Mouse (Mus musculus) liver, embryonic 11.5 days (tissue): Measurements from ENCODE around the gene Spesp1. TPM values are rescaled to one million over a fixed set of nuclear protein-coding genes. Genes with fewer than 3 reads are reported as not detected.

ENCODE experiments used
- ATAC-seq: fragments of 200-750 bp; cut with Nextera tagmentation; replicated peaks from 2 replicates; pipeline ENCODE4 v1.8.0; 2017; ENCODE audit warnings: moderate number of reproducible peaks, mild to moderate bottlenecking, moderate TSS enrichment, moderate library complexity; ENCODE audit not compliant: low FRiP score
- DNase-seq: peaks from one replicate; pipeline ENCODE4 v3.0.0-alpha.2; 2017; ENCODE audit warnings: low spot score
- H3K27ac ChIP-seq: fragments of 300-500 bp; sonication (generic); 2 replicates; pipeline ENCODE4 v1.5.1; 2014; ENCODE audit warnings: mild to moderate bottlenecking, low read depth, low read length, control low read depth
- H3K27me3 ChIP-seq: fragments of 300-500 bp; sonication (generic); replicated peaks from 2 replicates; pipeline ENCODE4 v1.6.1; 2014; ENCODE audit warnings: low read length, mixed read lengths; ENCODE audit not compliant: control insufficient read depth, insufficient read depth
- H3K36me3 ChIP-seq: fragments of 300-500 bp; sonication (generic); 2 replicates; pipeline ENCODE4 v1.6.1; 2014; ENCODE audit warnings: mild to moderate bottlenecking, low read length, moderate library complexity, mixed read lengths; ENCODE audit not compliant: control insufficient read depth, insufficient read depth
- H3K4me1 ChIP-seq: fragments of 300-500 bp; sonication (generic); replicated peaks from 2 replicates; pipeline ENCODE4 v1.6.1; 2014; ENCODE audit warnings: low read length, mixed read lengths; ENCODE audit not compliant: control insufficient read depth, insufficient read depth
- H3K4me2 ChIP-seq: fragments of 300-500 bp; sonication (generic); 2 replicates; pipeline ENCODE4 v1.6.1; 2014; ENCODE audit warnings: mild to moderate bottlenecking, control low read depth, moderate library complexity
- H3K4me3 ChIP-seq: fragments of 300-500 bp; sonication (generic); 2 replicates; pipeline ENCODE4 v1.5.1; 2014; ENCODE audit warnings: low read depth, low read length, control low read depth
- H3K9ac ChIP-seq: fragments of 300-500 bp; sonication (generic); 2 replicates; pipeline ENCODE4 v1.6.1; 2014; ENCODE audit warnings: low read depth, low read length, control low read depth
- H3K9me3 ChIP-seq: fragments of 300-500 bp; sonication (generic); 2 replicates; pipeline ENCODE4 v1.6.1; 2016; ENCODE audit warnings: low read length, inconsistent platforms, mixed read lengths; ENCODE audit not compliant: control insufficient read depth
- WGBS: fragments of 180-500 bp; shearing (Covaris S2); extraction: QIAGEN DNeasy Blood & Tissue Kit; methylation state at CpG from one replicate; pipeline ENCODE4 v1.1.7; 2014; 5-methylcytosine and 5-hydroxymethylcytosine counted together
- microRNA-seq: library from miRNA; unstranded; fragments of <30 nt; microRNA quantifications from one replicate; pipeline ENCODE4, GENCODE M21; 2017; ENCODE audit warnings: borderline number of aligned reads
- polyA plus RNA-seq: library from polyadenylated mRNA; unstranded; fragments of >200 nt; fragmentation: Nextera tagmentation; extraction: Ambion mirVana; gene quantifications from 2 replicates; pipeline ENCODE4 v1.2.1, GENCODE M21; 2014

Gene Spesp1
- polyA plus RNA-seq, 1 experiment from 2014 or later: not detected

DNA sequence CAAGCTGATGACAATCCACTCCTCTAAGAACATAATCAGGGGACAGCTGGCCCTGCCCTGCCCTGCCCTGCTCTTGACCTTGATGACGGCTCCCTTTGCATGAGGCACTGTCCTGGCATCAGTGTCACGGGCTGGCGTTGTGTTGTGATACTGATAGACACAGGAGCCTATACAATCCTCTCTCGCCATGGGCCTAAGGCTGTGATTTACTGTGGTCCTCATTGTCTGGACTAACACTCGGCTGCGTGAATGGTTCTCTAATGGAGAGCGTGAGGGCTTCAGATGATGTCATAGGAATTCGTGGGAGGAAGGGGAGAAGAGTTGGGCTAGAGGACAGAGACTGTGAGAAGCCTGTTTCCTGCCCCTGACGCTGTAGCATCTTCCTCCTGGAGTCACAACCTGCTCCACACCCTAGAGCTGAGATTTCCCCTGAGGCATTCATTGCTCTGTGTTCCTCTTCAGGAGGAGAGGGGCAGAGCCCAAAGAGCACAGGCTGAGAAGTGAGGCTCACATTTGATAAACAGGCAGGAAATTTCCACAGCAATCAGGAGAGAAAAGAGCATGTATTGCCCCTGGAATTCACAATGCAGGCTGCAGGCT, 44.5 kb downstream of the Spesp1 start:
- no peak for DNase-seq
- ATAC-seq: no peak
- no peak overlapping the region for H3K4me3 ChIP-seq

DNA sequence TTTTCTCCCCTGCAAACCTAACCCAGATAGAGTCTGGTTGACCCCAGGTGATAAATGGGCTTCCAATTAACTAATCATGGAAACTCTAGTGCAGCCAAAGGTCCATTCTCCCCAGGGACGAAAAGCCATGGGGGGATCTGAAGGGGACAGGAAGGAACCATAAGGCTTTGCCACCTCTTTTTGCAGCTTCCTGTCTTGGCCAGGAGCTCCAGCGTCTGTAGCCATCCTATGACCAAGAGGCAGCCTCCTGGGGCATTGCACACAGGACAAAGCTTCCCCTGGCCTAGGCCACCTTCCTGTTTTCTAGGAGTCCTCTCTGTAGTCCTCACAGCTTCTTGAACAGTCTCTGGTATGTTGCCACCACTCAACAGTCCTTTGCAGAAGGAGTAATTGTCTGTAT, 46.5 kb downstream of the Spesp1 start:
- no peaks in the 10 kb centered on the region for H3K27me3 ChIP-seq
- H3K4me2 ChIP-seq: no peak overlapping the region
- no peak for ATAC-seq
- no peak overlapping the region for H3K4me3 ChIP-seq
- no peak for DNase-seq
- peaks cover 7% of the 10 kb centered on the region for H3K4me1 ChIP-seq
- no peaks in the 10 kb centered on the region for H3K36me3 ChIP-seq
- no peaks in the 10 kb centered on the region for H3K9me3 ChIP-seq
- WGBS: 60% methylated on average over 2 of the region's 2 CpGs
- no peak overlapping the region for H3K9ac ChIP-seq
- no peak overlapping the region for H3K27ac ChIP-seq

More for the DNA sequence above, 44.5 kb downstream of the Spesp1 start:
- H3K4me2 ChIP-seq: no peak overlapping the region
- H3K9me3 ChIP-seq: no peaks in the 10 kb centered on the region
- no peak overlapping the region for H3K9ac ChIP-seq
- H3K36me3 ChIP-seq: no peaks in the 10 kb centered on the region
- no peaks in the 10 kb centered on the region for H3K27me3 ChIP-seq
- WGBS: 48% methylated on average over 9 of the region's 9 CpGs
- H3K27ac ChIP-seq: no peak overlapping the region
- peaks cover 3% of the 10 kb centered on the region; the same call in 1 of the 2 replicates for H3K4me1 ChIP-seq

DNA sequence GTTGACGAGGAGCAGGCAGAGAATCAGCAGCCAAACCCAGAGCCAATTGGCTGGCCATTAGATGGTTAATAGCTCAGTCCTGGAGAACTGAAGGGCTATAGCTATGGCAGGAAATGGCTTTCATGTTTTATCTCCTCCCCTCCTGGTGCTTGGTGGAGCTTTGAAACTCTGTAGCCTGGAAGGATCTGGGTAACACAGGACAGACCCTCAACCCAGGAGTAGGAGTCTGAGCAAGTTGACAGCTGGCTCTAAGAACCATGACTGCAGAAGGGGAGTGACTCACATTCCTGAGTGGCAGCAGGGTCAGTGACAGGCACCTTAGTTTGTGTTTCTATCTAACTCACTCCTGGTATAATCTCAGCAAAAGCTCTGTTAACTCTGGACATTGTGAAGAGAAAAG, 49.4 kb downstream of the Spesp1 start:
- Histone ChIP-seq H3K27me3 (no peaks in the 10 kb centered on the region), H3K9me3 (no peaks in the 10 kb centered on the region), H3K9ac (no peak overlapping the region), H3K4me1 (peaks cover 8% of the 10 kb centered on the region), H3K4me2 (no peak overlapping the region), H3K36me3 (no peaks in the 10 kb centered on the region), H3K4me3 (no peak overlapping the region), H3K27ac (no peak overlapping the region)
- no peak for ATAC-seq
- WGBS: 26% methylated on average over 1 of the region's 1 CpGs
- DNase-seq: no peak

DNA sequence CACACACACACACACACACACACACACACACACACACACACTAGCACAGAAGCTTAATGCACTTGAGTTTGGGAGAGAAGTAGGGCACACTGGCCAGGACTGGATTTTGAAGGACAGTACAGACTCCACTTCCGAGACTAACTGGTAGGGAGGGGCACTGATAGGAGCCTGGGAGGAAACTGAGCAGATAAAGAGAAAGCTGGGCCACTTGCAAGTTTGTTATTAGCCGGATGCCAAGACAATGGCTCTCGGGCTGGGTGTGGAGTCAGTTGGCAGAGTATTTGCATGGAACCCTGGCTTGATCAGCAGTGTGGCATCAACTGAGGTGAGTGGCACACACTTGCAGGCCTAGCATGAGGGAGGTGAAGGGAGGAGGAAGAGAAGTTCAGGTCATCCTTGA, 51.0 kb downstream of the Spesp1 start:
- 27% methylated on average over 3 of the region's 3 CpGs for WGBS
- peaks cover 8% of the 10 kb centered on the region for H3K4me1 ChIP-seq
- H3K4me2 ChIP-seq: no peak overlapping the region
- no peak overlapping the region for H3K4me3 ChIP-seq
- no peak overlapping the region for H3K9ac ChIP-seq
- no peaks in the 10 kb centered on the region for H3K36me3 ChIP-seq
- DNase-seq (no peak), ATAC-seq (0 out of 2 replicates have a peak, but pooled peaks have one; percentile 23)
- no peaks in the 10 kb centered on the region for H3K27me3 ChIP-seq
- H3K27ac ChIP-seq: no peak overlapping the region
- no peaks in the 10 kb centered on the region for H3K9me3 ChIP-seq

DNA sequence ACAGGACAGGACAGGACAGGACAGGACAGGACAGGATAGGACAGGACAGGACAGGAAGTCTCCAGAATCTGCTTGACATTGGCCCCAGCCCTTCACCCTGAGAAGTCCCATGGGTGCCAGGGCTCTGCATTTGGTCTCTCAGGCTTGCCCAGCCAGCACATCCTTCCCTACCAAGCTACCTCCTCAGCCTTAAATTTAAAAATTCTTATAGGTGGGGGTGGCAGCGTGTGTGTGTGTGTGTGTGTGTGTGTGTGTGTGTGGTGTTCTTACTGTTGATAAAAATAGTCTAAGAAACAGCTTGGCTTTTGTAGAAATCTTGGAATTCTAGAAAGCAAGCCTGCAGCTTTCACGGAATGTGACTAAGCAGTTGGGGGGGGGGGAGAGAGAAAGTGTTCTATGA, 52.0 kb downstream of the Spesp1 start:
- no peak overlapping the region for H3K27ac ChIP-seq
- no peak for DNase-seq
- H3K27me3 ChIP-seq: no peaks in the 10 kb centered on the region
- H3K4me2 ChIP-seq: no peak overlapping the region
- no peak for ATAC-seq
- no peaks in the 10 kb centered on the region for H3K36me3 ChIP-seq
- WGBS: 51% methylated on average over 2 of the region's 2 CpGs
- H3K4me3 ChIP-seq: no peak overlapping the region
- no peak overlapping the region for H3K9ac ChIP-seq
- H3K9me3 ChIP-seq: no peaks in the 10 kb centered on the region
- peaks cover 8% of the 10 kb centered on the region for H3K4me1 ChIP-seq

DNA sequence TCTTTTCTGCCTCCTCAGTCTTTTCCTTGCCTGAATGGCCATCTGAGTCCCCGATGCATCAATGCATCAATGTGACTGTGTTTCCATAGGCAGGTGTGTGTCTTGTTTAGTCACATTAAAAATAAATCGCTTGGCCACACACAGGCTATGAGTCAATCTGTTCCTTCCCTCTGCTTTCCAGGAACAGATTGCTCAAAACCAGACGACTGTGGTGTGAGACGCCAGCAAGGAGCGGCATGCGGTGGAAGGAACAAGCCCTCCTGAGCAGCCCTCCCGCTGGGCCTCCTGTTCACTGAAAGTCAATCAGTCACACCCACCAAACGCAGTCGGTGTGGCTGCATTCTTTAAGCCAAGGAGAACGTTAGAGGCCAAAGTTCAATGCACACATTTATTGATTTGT, 59.5 kb downstream of the Spesp1 start:
- ATAC-seq (no peak), DNase-seq (no peak)
- no peak overlapping the region for H3K9ac ChIP-seq
- no peak overlapping the region for H3K4me2 ChIP-seq
- no peak overlapping the region for H3K27ac ChIP-seq
- 17% methylated on average over 10 of the region's 10 CpGs for WGBS
- no peak overlapping the region for H3K4me3 ChIP-seq
- no peaks in the 10 kb centered on the region for H3K27me3 ChIP-seq
- no peaks in the 10 kb centered on the region for H3K36me3 ChIP-seq
- no peaks in the 10 kb centered on the region for H3K9me3 ChIP-seq
- no peaks in the 10 kb centered on the region for H3K4me1 ChIP-seq

DNA sequence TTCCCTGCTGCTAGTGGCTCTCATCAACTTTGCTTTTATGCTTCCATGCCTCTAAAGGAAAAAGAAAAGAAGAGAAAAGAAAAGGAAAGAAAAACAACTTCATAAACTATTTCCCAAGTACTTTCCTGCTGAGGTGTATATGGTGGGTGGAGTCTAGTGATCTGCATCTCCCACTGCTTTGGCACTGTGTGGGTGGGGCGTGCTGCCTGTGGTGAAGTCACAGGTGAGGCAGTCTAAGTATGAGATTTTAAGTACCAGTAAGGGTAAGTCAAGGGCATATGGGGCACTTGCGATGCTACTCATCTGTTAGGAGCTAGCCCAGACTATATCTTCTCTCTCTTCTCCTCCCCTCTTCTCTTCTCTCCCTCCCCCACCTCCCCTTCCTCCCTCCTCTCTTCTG, 60.0 kb downstream of the Spesp1 start:
- Histone ChIP-seq H3K36me3 (no peaks in the 10 kb centered on the region), H3K9ac (no peak overlapping the region), H3K4me1 (no peaks in the 10 kb centered on the region), H3K4me3 (no peak overlapping the region), H3K4me2 (no peak overlapping the region), H3K9me3 (no peaks in the 10 kb centered on the region), H3K27me3 (no peaks in the 10 kb centered on the region), H3K27ac (no peak overlapping the region)
- 75% methylated on average over 2 of the region's 2 CpGs for WGBS
- ATAC-seq: no peak
- no peak for DNase-seq

Small RNAs within 50 kb of the gene (microRNA-seq; reads per million reads assigned to microRNA genes)
- not detected for gene Gm25603

Other genes starting within 250 kb of the Spesp1 start
- gene Glce, start 159.6 kb downstream of the Spesp1 start, polyA plus RNA-seq: 13.5 and 13.6 TPM in 2 replicates
- gene Anp32a, start 59.1 kb upstream of the Spesp1 start, polyA plus RNA-seq: 107 and 112 TPM in 2 replicates